Mouse (Mus musculus) kidney, adult 11 months (tissue): ENCODE measurements around the gene Myof.

Experiments used
- DNase-seq: peaks from one replicate; pipeline ENCODE4 v3.0.0; 2022

The Myof gene

DNA sequence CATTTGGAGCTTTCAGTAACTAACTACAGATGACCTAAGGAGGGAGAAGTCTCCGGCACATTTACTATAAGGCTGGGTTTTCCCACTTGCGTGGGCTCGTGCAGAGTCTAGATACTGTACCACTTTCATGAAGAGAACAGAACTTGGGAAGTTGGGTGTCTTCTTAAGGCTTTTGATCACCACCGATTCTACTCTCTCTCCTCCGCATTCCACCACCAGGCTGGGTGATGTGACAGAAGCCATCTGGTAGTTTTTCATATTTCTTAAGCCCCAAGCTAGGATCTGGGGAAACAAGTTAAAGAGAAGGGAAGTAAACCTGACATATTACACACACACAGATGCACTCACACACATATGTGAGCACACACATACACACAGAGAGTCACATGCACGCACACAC lies 108.7 kb downstream of the Myof start:
- DNase-seq = no peak

- DNase-seq = peak; percentile 58
Measured at GRCm38 (mm10) chr19:37932198-37932597, 111.2 kb downstream of the Myof start.

DNA sequence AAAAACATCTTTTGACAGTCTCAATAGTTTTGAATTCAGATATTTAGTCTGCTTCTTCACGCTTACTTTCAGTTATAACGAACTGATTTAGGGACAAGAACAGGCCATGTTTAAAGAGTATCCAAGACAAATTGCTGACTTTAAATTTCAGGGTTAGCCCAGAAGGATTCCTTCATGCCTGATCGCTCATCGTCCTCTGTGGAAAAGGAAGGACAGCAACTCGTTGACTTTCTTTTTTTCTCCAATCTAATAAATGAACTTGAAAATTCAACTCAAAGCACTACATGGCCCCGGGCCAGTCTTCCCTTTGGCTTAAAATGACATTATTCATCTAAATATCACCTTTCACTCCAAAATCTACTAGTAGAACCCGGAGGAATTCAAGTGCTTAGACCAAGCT lies 115.5 kb downstream of the Myof start:
- DNase-seq = peak; percentile 30

DNA sequence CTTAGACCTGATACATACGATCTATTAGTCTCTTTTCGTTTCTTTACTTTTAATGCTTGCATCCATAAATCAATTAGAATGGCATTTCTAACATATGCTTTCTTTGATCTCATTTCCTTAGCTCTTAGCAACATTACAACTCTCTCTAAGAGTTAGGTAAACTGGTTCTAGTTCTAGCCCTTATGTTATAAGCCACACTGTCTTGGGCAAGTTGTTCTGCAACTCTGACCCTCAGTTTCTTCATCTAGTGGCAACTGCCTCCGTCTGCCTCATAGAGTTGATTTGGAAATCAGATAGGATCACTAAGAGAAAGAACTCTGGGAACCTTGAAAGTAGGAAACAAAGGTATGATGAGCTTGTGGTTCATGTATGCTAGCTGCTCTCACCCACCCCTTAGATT lies 118.1 kb downstream of the Myof start:
- DNase-seq = no peak

DNA sequence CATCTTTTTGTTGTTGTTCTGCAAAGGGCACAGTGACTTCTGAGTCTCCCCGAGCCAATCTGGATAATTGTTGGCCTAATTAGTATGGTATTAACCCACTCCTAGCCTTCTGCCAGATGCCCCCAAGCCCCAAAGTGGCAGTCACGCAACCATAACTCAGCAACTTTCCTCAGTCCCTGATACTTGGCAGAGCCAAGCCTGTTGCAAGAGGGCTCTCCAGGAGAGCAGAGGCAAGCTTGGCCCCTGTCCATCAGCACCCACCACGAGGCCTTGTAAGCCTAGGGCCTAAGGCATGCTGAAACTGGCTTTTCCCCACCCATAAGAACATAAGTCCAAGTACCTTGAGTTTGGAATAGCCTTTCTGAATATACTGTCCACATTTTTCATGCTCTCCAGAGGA lies 119.1 kb downstream of the Myof start:
- peak; percentile 92 for DNase-seq

DNA sequence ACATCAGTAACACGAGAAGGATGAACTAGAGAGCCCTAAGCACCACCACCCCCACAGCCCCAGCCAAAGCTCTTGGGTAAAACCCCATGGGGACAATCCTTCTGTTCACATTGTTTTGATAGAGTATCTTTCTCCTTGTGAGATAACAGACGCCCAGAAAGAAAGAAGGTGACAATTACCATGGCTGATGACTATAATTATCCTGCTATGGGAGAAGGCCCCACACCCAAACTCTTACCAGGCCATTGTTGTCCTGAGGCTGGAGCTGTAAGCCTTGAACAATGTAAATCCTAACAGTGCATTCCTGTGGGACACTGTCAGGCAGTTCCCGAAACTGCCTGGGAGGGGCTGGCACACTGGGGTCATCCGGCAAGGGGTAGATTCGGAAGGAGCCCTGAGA lies 122.3 kb downstream of the Myof start:
- no peak for DNase-seq

DNA sequence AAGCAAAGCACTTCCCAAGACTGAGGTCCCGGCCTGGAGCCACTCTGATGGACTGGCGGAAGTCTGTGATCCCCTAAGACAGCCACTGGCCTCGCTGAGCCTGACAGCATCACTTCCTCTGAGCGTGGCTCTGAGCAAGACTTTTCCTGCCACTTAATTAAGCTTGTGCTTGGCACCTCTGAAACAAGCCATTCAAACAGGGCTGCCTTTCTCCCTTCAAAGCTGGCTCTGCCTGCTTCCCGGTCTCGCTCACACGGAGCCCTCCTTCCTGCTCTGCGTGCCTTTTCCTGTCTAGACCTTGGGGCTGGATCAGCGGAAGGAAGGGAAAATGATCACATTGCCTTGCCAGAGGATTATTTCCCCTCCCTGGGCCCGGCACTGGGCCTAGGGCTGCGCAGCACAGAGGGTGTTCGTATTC lies 124.9 kb downstream of the Myof start:
- peak; percentile 69 for DNase-seq

DNA sequence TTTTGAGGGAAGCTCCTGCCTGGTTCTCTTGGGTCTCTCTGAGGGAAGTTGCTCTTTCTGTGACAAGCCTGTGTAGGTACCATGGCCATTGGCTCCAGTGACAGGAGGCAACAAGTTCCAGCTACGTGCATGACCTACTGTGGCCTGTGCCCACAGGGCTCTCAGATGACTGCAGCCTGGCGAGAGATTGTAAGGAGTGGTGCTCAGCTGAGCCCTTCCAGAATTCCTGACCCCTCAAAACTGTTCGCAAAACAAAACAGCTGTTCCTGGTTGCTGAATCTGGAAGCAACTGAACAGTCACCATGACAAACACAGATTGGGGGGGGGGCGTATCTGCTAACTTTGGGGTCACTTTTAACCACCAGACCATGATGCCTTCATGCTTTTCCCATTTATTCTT lies 129.1 kb downstream of the Myof start:
- DNase-seq = no peak

- peak; percentile 39 for DNase-seq
Measured at GRCm38 (mm10) chr19:37912501-37912900, 130.9 kb downstream of the Myof start.

DNA sequence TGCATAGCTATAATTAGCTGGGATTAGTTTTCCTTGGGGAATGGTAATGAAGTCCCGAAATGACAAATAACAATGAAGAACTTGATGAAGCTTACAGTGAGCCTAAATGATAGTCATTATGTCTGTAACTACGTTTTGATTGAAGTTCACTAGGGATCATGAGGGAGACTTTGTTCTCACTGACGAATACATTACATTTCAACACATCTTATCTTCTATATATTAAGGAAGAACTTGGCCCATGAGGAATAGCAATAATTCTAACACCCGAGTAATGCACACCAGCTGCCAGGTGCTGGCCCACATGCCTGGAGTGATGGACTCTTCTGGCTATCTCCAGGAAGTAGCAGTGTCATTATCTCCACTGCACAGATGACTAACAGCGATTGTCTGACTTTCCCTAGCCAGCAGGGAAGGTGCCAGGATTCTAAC lies 133.5 kb downstream of the Myof start:
- no peak for DNase-seq

DNA sequence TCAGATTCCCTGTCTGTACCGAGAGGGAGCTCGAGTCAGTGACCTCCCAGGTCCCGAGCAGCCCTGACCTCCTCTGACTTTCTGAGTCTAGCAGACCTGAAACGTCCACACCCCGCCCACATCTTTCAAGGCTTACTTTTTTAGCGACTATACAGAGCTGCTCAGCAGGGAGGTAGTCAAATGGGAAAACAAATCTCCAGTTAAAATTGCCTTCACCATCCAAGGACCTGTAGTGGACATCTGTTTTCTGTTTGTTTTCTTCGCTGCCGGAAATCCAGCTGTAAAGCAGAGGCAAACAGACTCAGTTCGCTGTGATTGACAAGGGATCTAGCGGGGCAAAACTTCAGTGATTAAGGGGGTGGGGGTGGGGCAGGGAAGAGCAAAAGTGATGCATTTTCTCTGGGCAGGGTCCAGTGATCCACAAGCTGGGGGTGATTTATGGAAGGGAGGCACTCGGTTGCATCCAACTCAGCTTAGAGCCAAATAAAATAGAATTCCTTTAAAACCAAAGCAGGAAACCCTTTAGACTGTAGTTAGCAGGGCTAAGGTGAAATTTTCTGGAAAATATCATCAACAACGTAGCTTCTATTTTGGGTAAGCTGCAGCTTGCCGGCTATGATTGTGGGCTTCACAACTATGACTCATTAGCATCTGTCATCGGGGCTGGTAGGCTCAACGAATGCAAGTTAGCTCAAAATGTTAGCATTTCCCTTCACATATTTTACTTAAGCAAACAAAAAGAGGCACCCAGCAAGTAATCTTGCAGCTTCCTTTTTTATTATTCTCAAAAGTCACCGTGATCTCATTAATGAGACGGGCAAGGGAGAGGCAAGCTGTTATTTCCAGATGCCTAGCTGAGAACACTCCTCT lies 135.7 kb downstream of the Myof start:
- no peak for DNase-seq

DNA sequence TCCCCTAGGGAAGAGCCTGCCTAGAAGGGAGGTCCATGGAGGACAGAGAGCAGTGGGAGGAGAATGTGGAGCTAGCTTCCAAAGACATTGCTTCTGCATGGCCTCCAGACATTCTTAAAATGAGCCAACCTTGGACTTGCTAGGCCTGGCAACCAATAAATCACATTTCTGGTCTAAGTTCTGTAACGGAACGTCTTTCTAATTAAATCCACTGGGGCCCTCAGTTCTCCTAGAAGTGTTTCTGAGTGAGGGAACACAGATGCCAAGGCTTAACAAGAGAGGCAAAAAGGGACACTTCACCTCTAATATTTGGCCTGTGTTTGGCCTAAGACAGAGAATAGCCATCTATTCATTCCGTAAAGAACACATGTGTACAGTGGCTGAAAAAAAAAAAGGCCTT lies 136.5 kb downstream of the Myof start:
- no peak for DNase-seq

GRCm38 (mm10) chr19:37896081-37896480 lies 147.3 kb downstream of the Myof start:
- DNase-seq = no peak

DNA sequence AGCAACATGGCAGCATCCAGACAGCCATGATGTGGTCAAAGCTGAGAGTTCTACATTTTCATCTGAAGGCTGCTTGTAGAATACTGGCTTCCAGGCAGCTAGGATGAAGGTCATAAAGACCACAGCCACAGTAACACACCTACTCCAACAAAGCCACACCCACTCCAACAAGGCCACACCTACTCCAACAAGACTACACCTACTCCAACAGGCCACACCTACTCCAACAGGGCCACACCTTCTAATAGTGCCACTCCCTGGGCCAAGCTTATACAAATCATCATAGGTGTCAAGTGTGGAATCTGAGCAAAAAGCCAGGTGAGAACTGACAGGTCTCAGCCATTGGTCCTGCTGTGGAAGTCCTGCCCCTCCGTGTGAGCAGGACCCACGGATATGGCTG lies 152.4 kb downstream of the Myof start:
- no peak for DNase-seq

GRCm38 (mm10) chr19:37886355-37887120 lies 156.8 kb downstream of the Myof start:
- DNase-seq = peak; percentile 38

DNA sequence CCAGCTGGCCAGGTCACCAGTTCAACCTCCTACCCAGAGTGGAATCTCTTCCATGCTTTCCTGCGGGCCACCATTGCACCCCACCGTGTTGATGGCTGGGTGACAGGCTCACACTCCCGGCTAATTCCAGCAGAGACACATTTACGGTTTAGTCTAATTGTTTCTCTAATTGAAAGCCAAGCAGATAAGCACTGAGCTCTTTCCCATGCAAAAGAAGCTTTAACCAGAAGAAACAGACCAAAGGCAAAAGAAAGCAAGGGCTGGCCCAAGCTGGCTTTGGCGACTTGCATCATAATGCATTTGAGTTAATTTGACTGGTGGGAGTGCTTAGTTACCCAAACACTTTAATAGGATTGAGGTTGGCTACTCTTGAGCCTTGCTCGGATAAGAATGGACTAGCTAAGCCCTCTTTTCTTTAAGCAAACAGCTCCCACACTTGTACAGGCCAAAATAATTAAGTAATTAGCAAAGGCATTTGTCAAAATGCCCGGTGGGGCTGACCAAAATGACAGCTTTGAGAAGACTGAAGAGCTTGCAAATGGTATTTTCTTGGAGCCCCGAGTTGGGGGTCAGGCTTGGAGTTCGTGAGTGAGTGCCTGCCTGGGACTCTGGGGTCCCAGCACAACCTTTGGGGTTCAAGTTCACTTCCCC lies 161.8 kb downstream of the Myof start:
- no peak for DNase-seq

- peak; percentile 40 for DNase-seq
Measured at GRCm38 (mm10) chr19:37877511-37878167, 165.7 kb downstream of the Myof start.

DNA sequence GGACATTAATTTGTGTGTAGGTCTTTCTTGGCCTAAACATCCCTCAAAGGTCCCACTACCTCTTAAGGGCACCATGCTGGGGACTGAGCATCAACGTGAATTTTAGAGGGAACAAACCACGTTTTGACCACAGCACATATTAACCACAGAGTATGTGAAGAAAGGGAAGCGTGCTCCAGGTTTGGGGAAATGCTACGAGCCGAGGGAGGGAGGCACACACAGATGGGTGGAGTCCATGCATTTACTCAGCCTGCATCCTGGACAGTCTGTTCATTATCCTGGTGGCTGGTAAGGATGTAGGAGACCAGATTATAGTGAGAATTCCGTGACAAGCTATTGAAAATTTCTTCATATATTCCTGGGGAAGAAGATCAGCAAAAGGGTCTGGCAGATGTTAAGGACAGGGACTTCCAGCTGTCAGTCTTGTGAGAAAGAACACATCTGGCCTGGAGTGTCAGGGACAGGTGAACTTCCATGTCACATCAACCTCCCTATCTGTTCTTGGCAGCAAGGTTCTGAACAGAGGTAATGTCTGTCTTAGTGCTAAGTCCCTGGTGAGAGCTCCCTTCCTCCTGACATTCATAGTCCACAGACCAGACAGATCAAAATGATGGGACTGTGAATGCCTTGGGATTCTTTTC lies 166.7 kb downstream of the Myof start:
- no peak for DNase-seq

- DNase-seq = no peak
Measured at GRCm38 (mm10) chr19:37873499-37873898, 169.9 kb downstream of the Myof start.

DNA sequence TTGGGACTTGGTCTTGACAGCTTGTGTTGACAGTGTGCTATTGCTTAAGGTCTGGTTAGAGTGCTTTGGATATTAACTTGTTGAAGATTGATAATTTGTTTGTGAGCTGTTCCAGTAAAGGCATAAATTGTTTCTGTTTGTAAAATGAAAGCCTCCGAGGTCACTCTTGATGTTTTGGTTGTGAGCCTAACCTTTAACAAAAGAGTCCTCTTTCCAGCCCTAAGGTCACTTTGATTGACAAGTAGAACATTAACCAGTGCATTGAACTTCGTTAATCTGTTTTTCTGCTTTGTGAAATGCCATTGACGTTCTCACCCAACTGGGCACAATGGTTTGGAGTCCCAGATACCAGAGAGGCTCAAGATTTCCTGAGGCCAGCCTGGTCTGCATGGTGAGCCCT lies 175.8 kb downstream of the Myof start:
- no peak for DNase-seq

DNA sequence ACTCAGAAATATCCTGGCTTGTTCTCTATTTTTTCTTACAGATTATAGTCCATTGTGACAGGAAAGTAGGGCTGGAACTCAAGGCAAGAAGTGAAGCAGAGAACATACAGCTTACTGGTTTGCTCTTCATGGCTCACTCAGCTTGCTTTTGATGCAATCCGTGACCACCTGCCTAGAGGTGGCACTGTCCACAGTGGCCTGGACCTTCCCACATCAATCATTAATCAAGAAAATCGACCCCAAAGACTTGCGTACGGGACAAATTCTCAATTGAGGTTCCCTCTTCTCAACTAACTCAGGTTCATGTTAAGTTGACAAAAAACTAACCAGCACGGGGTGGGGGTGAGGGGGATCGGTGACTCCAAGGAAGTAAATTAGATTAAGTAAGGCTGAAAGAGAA lies 176.4 kb downstream of the Myof start:
- no peak for DNase-seq

DNA sequence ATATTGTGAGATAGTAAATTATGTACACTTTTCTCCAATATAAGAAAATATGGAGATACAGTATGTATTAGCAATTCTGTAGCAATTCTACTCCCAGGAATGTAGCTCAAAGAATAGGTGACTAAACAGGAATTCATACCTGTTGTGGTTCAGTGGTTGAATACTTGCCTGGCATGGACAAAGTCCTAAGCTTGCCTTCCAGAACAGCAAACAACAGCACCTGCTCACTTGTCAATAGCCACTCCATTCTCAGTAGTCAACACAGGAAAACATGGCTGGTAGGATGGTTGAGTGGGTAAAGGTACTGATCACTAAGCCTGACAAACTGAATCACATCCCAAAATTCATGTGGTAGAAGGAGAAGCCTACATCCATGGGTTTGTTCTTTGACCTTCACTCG lies 182.2 kb downstream of the Myof start:
- DNase-seq = peak; percentile 21

GRCm38 (mm10) chr19:37860267-37860666 lies 183.1 kb downstream of the Myof start:
- no peak for DNase-seq
